Mouse (Mus musculus) erythroid progenitor cell, adult 5-6 weeks (primary cell): ENCODE data around the gene Gfm2. TPM values are rescaled to one million over a fixed set of nuclear protein-coding genes. Genes with fewer than 3 reads are reported as not detected.

Experiments
- ATAC-seq: replicated peaks from 2 replicates; pipeline ENCODE4 v1.8.0; 2016; ENCODE audit warnings: moderate number of reproducible peaks, mild to moderate bottlenecking, moderate TSS enrichment, inconsistent platforms; ENCODE audit not compliant: poor library complexity, low FRiP score, severe bottlenecking
- total RNA-seq, 2 experiments: library from RNA; stranded (forward) in 1 of 2; stranded (reverse) in 1 of 2; fragments of 150-400 nt in 1 of 2; fragments of 186-747, 209-891 nt in 1 of 2; gene quantifications; 2 replicates each; pipeline versions ENCODE4 v1.2.3 to v1.2.4; 2015 to 2017; ENCODE audit warnings: low replicate concordance in 2 of 2

Gene Gfm2
- total RNA-seq, 2 experiments from 2014 or later, result 6.3 to 8.2 TPM

DNA sequence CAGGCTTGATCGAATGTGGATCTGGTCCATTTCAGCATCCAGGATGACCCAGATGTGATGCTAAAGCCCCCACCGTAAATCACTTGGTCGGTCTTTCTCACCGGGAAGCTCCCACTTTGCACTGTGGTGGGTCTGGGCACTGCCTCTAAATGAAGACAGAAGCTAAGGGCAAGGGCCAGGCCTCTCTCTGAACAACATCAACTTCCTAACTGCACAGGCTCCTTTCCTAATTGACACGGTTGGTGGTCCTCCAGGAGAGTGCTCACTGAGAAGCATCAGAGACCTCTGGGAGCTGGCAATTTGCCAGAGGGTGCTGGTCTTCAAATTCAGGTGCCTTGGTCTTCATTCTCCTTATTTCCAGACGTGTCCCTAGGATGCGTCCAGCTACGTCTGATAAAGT, 86.1 kb downstream of the Gfm2 start:
- ATAC-seq, result no peak

DNA sequence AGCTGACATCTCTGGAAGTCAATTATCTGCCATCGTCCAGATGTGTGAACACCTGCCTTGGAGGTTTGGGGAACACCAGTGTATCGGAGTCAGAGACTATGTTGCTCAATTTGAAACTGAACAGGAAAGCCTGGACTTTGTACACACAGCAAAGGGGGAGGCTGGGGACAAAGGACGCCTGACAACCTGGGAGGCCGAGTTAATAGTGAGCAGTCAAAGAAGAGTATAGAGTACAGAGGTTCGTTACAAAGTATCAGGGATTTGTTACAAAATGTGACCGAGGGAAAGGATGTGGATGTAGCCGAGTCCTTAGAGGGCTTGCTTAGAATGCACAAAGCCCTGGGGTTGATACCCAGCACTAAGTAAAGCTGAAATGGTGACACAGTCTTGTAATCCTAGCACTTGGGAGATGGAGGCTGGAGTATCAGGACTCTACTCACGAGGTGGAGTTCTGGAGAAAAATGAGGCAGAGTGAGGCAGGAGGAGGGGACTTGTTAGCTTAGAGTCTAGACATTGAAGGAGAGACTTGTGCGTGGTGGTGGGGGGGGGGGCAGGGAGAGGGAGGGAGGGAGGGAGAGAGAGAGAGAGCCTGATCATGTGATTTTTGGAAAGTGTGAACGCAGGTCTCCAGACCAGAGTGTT, 86.7 kb downstream of the Gfm2 start:
- ATAC-seq, result no peak

GRCm38 (mm10) chr13:97225130-97225529, 87.4 kb downstream of the Gfm2 start:
- ATAC-seq, result no peak

DNA sequence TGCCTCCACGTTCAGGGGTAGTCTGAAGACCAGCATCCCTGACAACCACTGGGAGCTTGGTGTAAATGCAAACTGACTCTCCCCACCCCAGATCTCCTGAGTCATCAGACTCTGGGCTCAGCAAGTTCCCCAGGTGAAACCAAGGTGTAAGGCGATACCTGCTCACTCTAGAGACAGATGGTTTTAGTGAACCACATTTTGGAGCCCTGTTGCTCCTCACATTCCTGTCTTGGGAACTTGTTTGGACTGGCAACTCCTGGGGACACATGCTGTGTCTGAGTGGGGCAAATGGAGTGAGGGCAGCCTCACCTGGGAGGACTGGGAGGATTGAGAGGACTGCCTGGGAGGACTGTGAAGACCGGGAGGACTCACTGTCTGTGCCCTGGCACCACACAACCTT, 90.1 kb downstream of the Gfm2 start:
- ATAC-seq, result no peak

DNA sequence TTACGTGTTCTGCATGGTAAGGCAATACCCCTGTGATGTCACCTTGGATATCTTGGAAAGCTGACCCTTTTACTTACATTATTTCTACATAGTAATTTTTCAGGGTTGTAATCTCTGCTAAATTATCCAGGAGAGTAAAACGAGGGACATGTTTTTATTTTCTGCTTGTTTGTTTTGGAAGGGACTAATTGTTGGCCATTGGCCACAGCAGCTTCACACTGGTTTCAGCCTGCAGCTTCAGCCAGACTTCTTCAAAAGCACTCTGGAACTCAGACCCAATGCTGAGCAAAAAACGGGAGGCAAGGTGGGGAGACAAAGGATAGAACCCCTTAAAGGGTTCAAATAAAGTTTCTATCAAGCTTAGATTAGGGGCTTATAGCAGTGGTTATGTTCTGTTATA, 92.4 kb downstream of the Gfm2 start:
- no peak for ATAC-seq

Other genes with a start within 250 kb of the Gfm2 start
- not detected in 2 replicates for gene Gcnt4, start 213.2 kb upstream of the Gfm2 start, total RNA-seq (2015; ENCODE audit: low replicate concordance)
- not detected in 2 replicates for gene Gcnt4, start 213.2 kb upstream of the Gfm2 start, total RNA-seq (2017; ENCODE audit: low replicate concordance)
- gene 1700029F12Rik, start 103.6 kb upstream of the Gfm2 start, total RNA-seq (2015; ENCODE audit: low replicate concordance), result not detected in 2 replicates
- not detected in 2 replicates for gene 1700029F12Rik, start 103.6 kb upstream of the Gfm2 start, total RNA-seq (2017; ENCODE audit: low replicate concordance)
- 1.1 TPM in 1 of 2 replicates, not detected in the other for gene Fam169a, start 70.7 kb upstream of the Gfm2 start, total RNA-seq (2015; ENCODE audit: low replicate concordance)
- gene Fam169a, start 70.7 kb upstream of the Gfm2 start, total RNA-seq (2017; ENCODE audit: low replicate concordance), result 1.4 and 1.9 TPM in 2 replicates
- 5.0 and 11.3 TPM in 2 replicates for gene Gm6169, start 38.7 kb upstream of the Gfm2 start, total RNA-seq (2015; ENCODE audit: low replicate concordance)
- 2.5 TPM in 1 of 2 replicates, not detected in the other for gene Gm6169, start 38.7 kb upstream of the Gfm2 start, total RNA-seq (2017; ENCODE audit: low replicate concordance)
- 52.0 and 132 TPM in 2 replicates for gene Nsa2, start within 50 bp of the Gfm2 start, total RNA-seq (2015; ENCODE audit: low replicate concordance)
- gene Nsa2, start within 50 bp of the Gfm2 start, total RNA-seq (2017; ENCODE audit: low replicate concordance), result 70.3 and 93.3 TPM in 2 replicates
- gene Hexb, start 60.4 kb downstream of the Gfm2 start, total RNA-seq (2015; ENCODE audit: low replicate concordance), result 28.5 and 35.2 TPM in 2 replicates
- gene Hexb, start 60.4 kb downstream of the Gfm2 start, total RNA-seq (2017; ENCODE audit: low replicate concordance), result 12.9 and 19.3 TPM in 2 replicates
- gene Enc1, start 103.2 kb downstream of the Gfm2 start, total RNA-seq (2015; ENCODE audit: low replicate concordance), result 0.36 and 1.7 TPM in 2 replicates
- gene Enc1, start 103.2 kb downstream of the Gfm2 start, total RNA-seq (2017; ENCODE audit: low replicate concordance), result under 0.01 and 1.1 TPM in 2 replicates